Mouse (Mus musculus): ENCODE results near the gene Ddb2. TPM values are rescaled to one million over a fixed set of nuclear protein-coding genes. Genes with fewer than 3 reads are reported as not detected.

Gene Ddb2
- polyA plus RNA-seq, 1 experiment from 2014 or later, result 9.3 TPM

DNA sequence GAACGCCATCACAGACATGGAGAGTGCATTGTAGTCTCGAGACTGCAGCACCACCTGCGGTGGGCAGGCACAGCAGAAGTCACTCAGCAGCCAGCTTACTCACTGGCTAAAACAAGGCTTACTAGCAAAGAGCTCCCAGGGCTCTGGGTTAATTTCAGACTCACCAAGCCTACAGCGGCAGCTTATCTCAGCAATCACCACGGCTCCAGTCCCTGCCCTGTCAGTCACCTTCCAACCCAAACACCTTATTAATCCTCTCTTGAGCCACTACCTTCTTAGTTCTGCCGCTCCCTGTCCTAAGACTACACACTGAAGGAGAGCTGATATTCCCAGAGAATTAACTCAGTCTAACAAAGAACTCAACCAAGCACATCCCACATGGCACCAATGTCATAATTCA is 60.5 kb downstream of the Ddb2 start:
- Histone ChIP-seq H3K36me3 (replicated peaks) (peaks cover 38% of the 10 kb centered on the region), H3K27me3 (replicated peaks; ENCODE audit: low read depth, poor library complexity, severe bottlenecking) (peaks cover 8% of the 10 kb centered on the region), H3K4me1 (no peaks in the 10 kb centered on the region; the same call in 1 of the 2 replicates), H3K27ac (replicated peaks) (no peak overlapping the region), H3K4me3 (no peak overlapping the region), H3K9me3 (no peaks in the 10 kb centered on the region)
- no peak for DNase-seq (ENCODE audit: low spot score)
- 78% methylated on average over 6 of the region's 6 CpGs for WGBS

- Histone ChIP-seq H3K27ac (replicated peaks) (no peak overlapping the region), H3K27me3 (replicated peaks; ENCODE audit: low read depth, poor library complexity, severe bottlenecking) (peaks cover under 1% of the 10 kb centered on the region; the same call in 1 of the 2 replicates), H3K9me3 (no peaks in the 10 kb centered on the region), H3K36me3 (replicated peaks) (peaks cover 39% of the 10 kb centered on the region), H3K4me1 (no peaks in the 10 kb centered on the region), H3K4me3 (no peak overlapping the region)
- 87% methylated on average over 4 of the region's 4 CpGs for WGBS
- DNase-seq (ENCODE audit: low spot score), result no peak
Measured at GRCm38 (mm10) chr2:91175490-91175889, 61.3 kb downstream of the Ddb2 start.

GRCm38 (mm10) chr2:91169587-91170322 is 67.0 kb downstream of the Ddb2 start:
- WGBS, result 90% methylated on average over 25 of the region's 25 CpGs
- no peaks in the 10 kb centered on the region for H3K27me3 ChIP-seq (replicated peaks; ENCODE audit: low read depth, poor library complexity, severe bottlenecking)
- H3K9me3 ChIP-seq, result no peaks in the 10 kb centered on the region
- H3K4me1 ChIP-seq, result no peaks in the 10 kb centered on the region
- DNase-seq (ENCODE audit: low spot score), result no peak
- no peak overlapping the region for H3K27ac ChIP-seq (replicated peaks)
- peaks cover 62% of the 10 kb centered on the region for H3K36me3 ChIP-seq (replicated peaks)
- H3K4me3 ChIP-seq, result no peak overlapping the region

GRCm38 (mm10) chr2:91167629-91168028 is 69.2 kb downstream of the Ddb2 start:
- no peak for DNase-seq (ENCODE audit: low spot score)
- 73% methylated on average over 4 of the region's 4 CpGs for WGBS
- Histone ChIP-seq H3K27me3 (replicated peaks; ENCODE audit: low read depth, poor library complexity, severe bottlenecking) (no peaks in the 10 kb centered on the region), H3K36me3 (replicated peaks) (peaks cover 71% of the 10 kb centered on the region), H3K27ac (replicated peaks) (no peak overlapping the region), H3K9me3 (no peaks in the 10 kb centered on the region), H3K4me3 (no peak overlapping the region), H3K4me1 (no peaks in the 10 kb centered on the region)

GRCm38 (mm10) chr2:91164991-91165390 is 71.8 kb downstream of the Ddb2 start:
- WGBS, result 93% methylated on average over 6 of the region's 6 CpGs
- H3K27me3 ChIP-seq (replicated peaks; ENCODE audit: low read depth, poor library complexity, severe bottlenecking), result no peaks in the 10 kb centered on the region
- H3K36me3 ChIP-seq (replicated peaks), result peaks cover 75% of the 10 kb centered on the region
- H3K27ac ChIP-seq (replicated peaks), result no peak overlapping the region
- no peaks in the 10 kb centered on the region for H3K9me3 ChIP-seq
- no peaks in the 10 kb centered on the region for H3K4me1 ChIP-seq
- DNase-seq (ENCODE audit: low spot score), result no peak
- no peak overlapping the region for H3K4me3 ChIP-seq

DNA sequence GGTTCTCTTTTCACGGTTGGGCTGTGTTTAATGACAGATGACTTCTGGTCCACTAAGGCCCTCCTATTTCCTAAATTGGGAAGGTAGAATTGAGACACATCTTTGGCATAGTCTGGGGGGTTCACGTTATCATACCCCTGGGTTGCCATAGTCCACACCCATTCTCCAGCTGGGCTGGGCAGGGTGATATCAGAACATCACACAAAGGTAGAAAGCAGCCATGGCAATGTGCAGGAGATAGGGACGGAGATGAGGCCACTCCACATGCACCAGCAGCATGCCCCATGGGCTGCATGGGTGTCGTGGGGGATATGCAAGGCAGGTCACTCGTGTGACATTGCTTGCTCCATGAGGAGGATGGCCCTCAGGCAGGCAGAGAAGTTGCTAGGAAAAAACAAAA is 73.2 kb downstream of the Ddb2 start:
- no peak for DNase-seq (ENCODE audit: low spot score)
- no peaks in the 10 kb centered on the region for H3K9me3 ChIP-seq
- H3K27me3 ChIP-seq (replicated peaks; ENCODE audit: low read depth, poor library complexity, severe bottlenecking), result no peaks in the 10 kb centered on the region
- peaks cover 68% of the 10 kb centered on the region for H3K36me3 ChIP-seq (replicated peaks)
- 85% methylated on average over 5 of the region's 5 CpGs for WGBS
- H3K27ac ChIP-seq (replicated peaks), result no peak overlapping the region
- H3K4me3 ChIP-seq, result no peak overlapping the region
- H3K4me1 ChIP-seq, result no peaks in the 10 kb centered on the region

DNA sequence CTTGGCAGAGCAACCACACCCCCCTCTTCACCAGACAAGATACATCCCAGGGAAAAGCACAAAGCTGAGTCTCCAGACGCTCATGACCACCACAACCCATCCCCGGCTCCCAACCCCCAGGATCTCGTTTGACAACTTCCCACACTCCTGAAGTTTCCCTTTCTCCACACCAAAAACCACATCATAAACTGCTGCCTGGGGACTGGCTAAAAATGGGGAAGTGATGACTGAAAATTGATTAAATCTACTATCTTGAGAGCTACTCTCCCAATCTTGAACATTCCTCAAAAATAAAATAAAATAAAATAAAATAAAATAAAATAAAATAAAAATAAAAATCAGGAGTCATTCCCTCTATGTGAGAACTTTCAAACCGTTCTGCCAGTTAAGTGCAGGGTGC is 73.8 kb downstream of the Ddb2 start:
- 82% methylated on average over 4 of the region's 4 CpGs for WGBS
- Histone ChIP-seq H3K9me3 (no peaks in the 10 kb centered on the region), H3K27ac (replicated peaks) (no peak overlapping the region), H3K4me1 (no peaks in the 10 kb centered on the region), H3K4me3 (no peak overlapping the region), H3K36me3 (replicated peaks) (peaks cover 70% of the 10 kb centered on the region), H3K27me3 (replicated peaks; ENCODE audit: low read depth, poor library complexity, severe bottlenecking) (no peaks in the 10 kb centered on the region)
- no peak for DNase-seq (ENCODE audit: low spot score)

Other genes with a start within 250 kb of the Ddb2 start
- 1.2 and 1.9 TPM in 2 replicates for gene Rapsn, start 201.4 kb downstream of the Ddb2 start, polyA plus RNA-seq (2016; fragmentation: Nextera tagmentation; extraction: Ambion mirVana)
- gene Psmc3, start 183.0 kb downstream of the Ddb2 start, polyA plus RNA-seq (2016; fragmentation: Nextera tagmentation; extraction: Ambion mirVana), result 371 and 378 TPM in 2 replicates
- 20.3 and 24.2 TPM in 2 replicates for gene Slc39a13, start 166.6 kb downstream of the Ddb2 start, polyA plus RNA-seq (2016; fragmentation: Nextera tagmentation; extraction: Ambion mirVana)
- 2.3 and 2.8 TPM in 2 replicates for gene Spi1, start 154.6 kb downstream of the Ddb2 start, polyA plus RNA-seq (2016; fragmentation: Nextera tagmentation; extraction: Ambion mirVana)
- 0.07 and 0.82 TPM in 2 replicates for gene Mybpc3, start 118.8 kb downstream of the Ddb2 start, polyA plus RNA-seq (2016; fragmentation: Nextera tagmentation; extraction: Ambion mirVana)
- 12.1 and 13.4 TPM in 2 replicates for gene Madd, start 53.1 kb downstream of the Ddb2 start, polyA plus RNA-seq (2016; fragmentation: Nextera tagmentation; extraction: Ambion mirVana)
- gene Nr1h3, start 34.1 kb downstream of the Ddb2 start, polyA plus RNA-seq (2016; fragmentation: Nextera tagmentation; extraction: Ambion mirVana), result 1.1 and 1.4 TPM in 2 replicates
- gene Acp2, start 34.1 kb downstream of the Ddb2 start, polyA plus RNA-seq (2016; fragmentation: Nextera tagmentation; extraction: Ambion mirVana), result 26.0 and 29.0 TPM in 2 replicates
- 33.4 and 33.6 TPM in 2 replicates for gene Pacsin3, start 19.0 kb upstream of the Ddb2 start, polyA plus RNA-seq (2016; fragmentation: Nextera tagmentation; extraction: Ambion mirVana)
- 101 and 102 TPM in 2 replicates for gene Arfgap2, start 28.0 kb upstream of the Ddb2 start, polyA plus RNA-seq (2016; fragmentation: Nextera tagmentation; extraction: Ambion mirVana)
- 75.3 and 76.9 TPM in 2 replicates for gene 1110051M20Rik, start 207.7 kb upstream of the Ddb2 start, polyA plus RNA-seq (2016; fragmentation: Nextera tagmentation; extraction: Ambion mirVana)
- 8.3 and 8.4 TPM in 2 replicates for gene Lrp4, start 220.5 kb upstream of the Ddb2 start, polyA plus RNA-seq (2016; fragmentation: Nextera tagmentation; extraction: Ambion mirVana)

Data from embryonic facial prominence, embryonic 10.5 days (tissue).